Mouse (Mus musculus) stomach, postnatal 0 days (tissue): ENCODE measurements at regions not wholly inside any gene's neighbourhood (a gene's known extent, or its start where the extent isn't known, plus 50 kb on each side); places are given as distances from the start of the nearest gene placed in this dataset.

Source experiments
- ATAC-seq: fragments of 200-750 bp; cut with Nextera tagmentation; 2 replicates; pipeline ENCODE4 v1.8.0; 2017; ENCODE audit not compliant: low FRiP score, low TSS enrichment
- DNase-seq: peaks from one replicate; pipeline ENCODE4 v3.0.0-alpha.2; 2016; ENCODE audit warnings: low spot score
- H3K27ac ChIP-seq: fragments of 300-500 bp; sonication (generic); replicated peaks from 2 replicates; pipeline ENCODE4 v1.5.1; 2014; ENCODE audit warnings: mild to moderate bottlenecking, control low read depth
- H3K27me3 ChIP-seq: fragments of 300-500 bp; sonication (generic); 2 replicates; pipeline ENCODE4 v1.6.1; 2014; ENCODE audit warnings: low read length; ENCODE audit not compliant: control insufficient read depth, insufficient read depth
- H3K36me3 ChIP-seq: fragments of 300-500 bp; sonication (generic); 2 replicates; pipeline ENCODE4 v1.6.1; 2014; ENCODE audit warnings: low read length, mixed read lengths; ENCODE audit not compliant: control insufficient read depth, insufficient read depth
- H3K4me1 ChIP-seq: fragments of 300-500 bp; sonication (generic); replicated peaks from 2 replicates; pipeline ENCODE4 v1.6.1; 2014; ENCODE audit warnings: antibody characterized with exemption; ENCODE audit not compliant: control insufficient read depth, insufficient read depth
- H3K4me2 ChIP-seq: fragments of 300-500 bp; sonication (generic); replicated peaks from 2 replicates; pipeline ENCODE4 v1.6.1; 2014; ENCODE audit warnings: low read depth, mild to moderate bottlenecking, control low read depth, moderate library complexity
- H3K4me3 ChIP-seq: fragments of 300-500 bp; sonication (generic); 2 replicates; pipeline ENCODE4 v1.5.1; 2014; ENCODE audit warnings: low read depth, low read length, control low read depth
- H3K9ac ChIP-seq: fragments of 300-500 bp; sonication (generic); 2 replicates; pipeline ENCODE4 v1.6.1; 2014; ENCODE audit warnings: mild to moderate bottlenecking, low read length, control low read depth, mixed read lengths
- H3K9me3 ChIP-seq: fragments of 300-500 bp; sonication (generic); 2 replicates; pipeline ENCODE4 v1.6.1; 2016; ENCODE audit warnings: low read length; ENCODE audit not compliant: control insufficient read depth
- CTCF ChIP-seq: IDR thresholded peaks from 2 replicates; pipeline ENCODE4 v1.5.1; 2016; ENCODE audit warnings: antibody characterized with exemption, low read depth, mild to moderate bottlenecking, moderate library complexity
- EP300 ChIP-seq: optimal IDR thresholded peaks from 2 replicates; pipeline ENCODE3; 2016; ENCODE audit warnings: antibody characterized with exemption
- WGBS: fragments of 180-500 bp; shearing (Covaris S2); extraction: QIAGEN DNeasy Blood & Tissue Kit; methylation state at CpG from one replicate; pipeline ENCODE4 v1.1.7; 2014; 5-methylcytosine and 5-hydroxymethylcytosine counted together

DNA sequence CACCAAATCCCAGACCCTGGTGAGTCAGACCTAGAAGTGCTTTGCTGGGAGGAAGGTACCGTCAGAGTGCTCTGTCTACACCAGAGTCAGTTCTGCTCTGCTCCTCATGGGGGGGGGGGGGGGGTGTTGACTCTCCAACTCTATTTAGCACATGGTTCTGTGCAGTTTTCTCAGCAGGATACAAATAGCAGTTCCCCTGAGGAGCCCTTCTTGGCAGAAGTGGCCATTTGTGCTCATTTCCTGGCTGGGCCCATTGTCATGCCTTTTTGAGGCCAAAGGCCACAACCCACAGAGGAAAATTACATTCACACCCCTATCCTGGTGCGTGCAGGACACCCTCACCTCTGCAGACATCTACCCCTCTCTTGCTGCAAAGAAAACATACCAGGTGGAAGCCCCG, 118.3 kb downstream of the Psmg1 start:
- TF ChIP-seq CTCF (no peak), EP300 (no peak)
- Histone ChIP-seq H3K4me2 (no peak overlapping the region), H3K4me1 (no peaks in the 10 kb centered on the region), H3K27ac (no peak overlapping the region), H3K9ac (no peak overlapping the region), H3K4me3 (no peak overlapping the region), H3K27me3 (no peaks in the 10 kb centered on the region), H3K9me3 (no peaks in the 10 kb centered on the region), H3K36me3 (no peaks in the 10 kb centered on the region)
- 55% methylated on average over 3 of the region's 3 CpGs for WGBS
- no peak; the same call in 1 of the 2 replicates for ATAC-seq
- DNase-seq = no peak

DNA sequence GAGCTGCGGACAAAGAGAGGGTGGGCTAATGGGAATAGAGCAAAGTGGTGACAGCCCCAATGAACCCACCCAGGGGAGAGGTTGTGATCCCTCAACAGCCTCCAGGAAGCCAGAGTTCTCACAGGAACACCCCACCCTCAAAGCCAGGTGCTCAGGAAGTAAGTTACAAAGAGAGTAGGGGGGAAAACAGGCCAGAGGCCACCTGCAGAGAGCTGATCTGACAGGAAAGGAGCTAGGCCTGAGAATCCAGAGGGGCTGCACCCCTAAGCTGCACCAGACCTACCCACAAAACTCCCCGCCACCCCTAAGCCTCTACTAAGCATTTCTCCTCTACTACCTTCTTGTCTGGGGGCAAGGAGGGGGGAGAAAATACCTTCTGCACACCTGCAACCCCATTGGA, 120.5 kb downstream of the Psmg1 start:
- H3K27me3 ChIP-seq = no peaks in the 10 kb centered on the region
- ATAC-seq (no peak), DNase-seq (no peak)
- TF ChIP-seq CTCF (no peak), EP300 (no peak)
- H3K9ac ChIP-seq = no peak overlapping the region
- H3K4me1 ChIP-seq = no peaks in the 10 kb centered on the region
- H3K4me3 ChIP-seq = no peak overlapping the region
- 69% methylated on average over 2 of the region's 2 CpGs for WGBS
- H3K4me2 ChIP-seq = no peak overlapping the region
- no peaks in the 10 kb centered on the region for H3K36me3 ChIP-seq
- H3K9me3 ChIP-seq = no peaks in the 10 kb centered on the region
- no peak overlapping the region for H3K27ac ChIP-seq

DNA sequence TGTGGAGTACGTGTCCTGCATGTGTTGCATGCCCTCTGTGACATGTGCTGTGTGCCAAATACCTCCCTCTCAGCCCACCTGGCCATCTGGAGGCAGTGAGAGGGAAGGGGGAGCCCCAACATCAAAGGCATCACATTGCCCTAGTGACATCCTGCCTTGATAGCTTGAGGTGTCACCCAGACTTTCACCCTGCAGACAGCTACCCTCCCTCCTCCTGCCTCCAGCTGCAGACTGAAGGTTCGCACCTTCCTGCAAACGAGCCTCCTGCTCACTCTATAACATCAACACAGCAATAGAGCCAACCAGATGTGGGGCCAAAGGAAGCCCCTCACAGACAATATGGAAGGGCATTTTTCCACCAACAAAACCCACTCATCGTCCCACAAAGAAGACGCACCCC, 121.3 kb downstream of the Psmg1 start:
- TF ChIP-seq CTCF = no peak
- no peak for TF ChIP-seq EP300
- Histone ChIP-seq H3K36me3 (no peaks in the 10 kb centered on the region), H3K27ac (no peak overlapping the region), H3K9ac (no peak overlapping the region), H3K9me3 (no peaks in the 10 kb centered on the region), H3K4me3 (no peak overlapping the region), H3K4me2 (no peak overlapping the region), H3K27me3 (no peaks in the 10 kb centered on the region), H3K4me1 (no peaks in the 10 kb centered on the region)
- no peak for ATAC-seq
- WGBS = 55% methylated on average over 5 of the region's 5 CpGs
- DNase-seq = no peak

DNA sequence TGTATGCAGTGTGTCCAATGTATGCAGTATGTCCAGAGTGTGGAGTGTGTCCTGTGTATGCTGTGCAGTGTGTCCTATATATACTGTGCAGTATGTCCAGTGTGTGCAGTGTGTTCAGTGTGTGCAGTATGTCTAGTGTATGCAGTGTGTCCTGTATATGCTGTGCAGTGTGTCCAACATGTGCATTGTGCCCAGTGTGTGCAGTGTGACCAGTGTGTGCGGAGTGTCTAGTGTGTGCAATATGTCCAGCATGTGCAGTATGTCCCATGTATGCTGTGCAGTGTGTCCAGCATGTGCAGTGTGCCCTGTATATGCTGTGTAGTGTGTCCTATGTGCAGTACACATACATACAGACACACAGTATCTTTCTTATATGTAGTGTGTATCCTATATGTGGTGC, 121.9 kb downstream of the Psmg1 start:
- no peaks in the 10 kb centered on the region for H3K9me3 ChIP-seq
- no peak for DNase-seq
- no peak overlapping the region for H3K4me2 ChIP-seq
- H3K4me3 ChIP-seq = no peak overlapping the region
- no peaks in the 10 kb centered on the region for H3K27me3 ChIP-seq
- H3K27ac ChIP-seq = no peak overlapping the region
- H3K4me1 ChIP-seq = no peaks in the 10 kb centered on the region
- TF ChIP-seq CTCF = no peak
- no peak for TF ChIP-seq EP300
- no peak overlapping the region for H3K9ac ChIP-seq
- ATAC-seq = no peak
- 96% methylated on average over 1 of the region's 1 CpGs for WGBS
- H3K36me3 ChIP-seq = no peaks in the 10 kb centered on the region

DNA sequence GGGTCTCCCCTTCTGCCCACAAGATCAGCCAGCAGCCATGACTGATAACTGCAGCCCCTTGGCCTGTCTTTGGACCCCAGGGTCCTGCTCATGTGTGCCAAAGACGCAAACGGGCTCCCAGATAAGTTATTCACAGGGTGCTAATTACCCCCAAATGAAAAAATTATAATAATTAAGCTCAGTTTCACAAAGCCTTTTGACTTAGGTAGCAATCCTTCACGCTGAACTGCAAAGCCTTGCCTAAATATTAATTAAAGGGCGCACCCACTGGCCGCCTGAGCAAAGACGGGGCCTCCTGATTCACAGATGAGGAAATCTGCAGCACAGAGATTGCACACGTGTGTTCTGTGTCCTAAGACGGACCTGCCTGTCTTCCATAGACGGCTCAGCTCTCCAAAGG, 123.2 kb downstream of the Psmg1 start:
- TF ChIP-seq EP300 (no peak), CTCF (0 out of 2 replicates have a peak, but pooled peaks have one; percentile 9)
- no peak overlapping the region for H3K27ac ChIP-seq
- ATAC-seq (no peak), DNase-seq (no peak)
- no peaks in the 10 kb centered on the region for H3K4me1 ChIP-seq
- no peaks in the 10 kb centered on the region for H3K27me3 ChIP-seq
- WGBS = 69% methylated on average over 9 of the region's 9 CpGs
- H3K4me2 ChIP-seq = no peak overlapping the region
- no peaks in the 10 kb centered on the region for H3K36me3 ChIP-seq
- no peak overlapping the region for H3K9ac ChIP-seq
- no peak overlapping the region for H3K4me3 ChIP-seq
- H3K9me3 ChIP-seq = no peaks in the 10 kb centered on the region

DNA sequence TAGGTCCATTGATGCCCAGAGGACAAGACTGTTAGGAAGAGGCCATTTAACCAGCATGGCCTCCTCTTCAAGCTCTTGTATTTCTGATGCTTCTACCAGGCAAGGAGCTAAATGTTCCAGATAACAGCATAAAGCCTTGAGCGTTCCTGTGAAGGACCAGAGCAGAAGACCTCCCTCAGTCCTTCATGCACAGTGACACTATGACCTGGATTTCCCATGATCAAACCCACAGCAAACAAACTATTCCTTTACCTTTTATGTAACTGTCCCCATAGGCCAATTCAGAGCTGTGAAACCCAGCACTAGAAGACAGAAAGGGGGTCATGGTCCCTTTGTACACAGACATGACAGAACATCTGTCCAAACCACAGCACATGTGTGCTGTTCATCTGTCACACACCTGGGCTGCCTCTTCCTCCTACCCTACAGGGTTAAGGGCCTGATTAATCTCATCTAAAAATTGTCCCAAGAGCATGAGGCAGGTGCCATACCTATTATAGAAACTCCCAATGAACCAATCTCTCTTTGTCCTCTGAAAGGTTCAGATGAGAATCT, 123.8 kb downstream of the Psmg1 start:
- TF ChIP-seq CTCF (no peak), EP300 (no peak)
- no peaks in the 10 kb centered on the region for H3K4me1 ChIP-seq
- H3K27ac ChIP-seq = no peak overlapping the region
- H3K27me3 ChIP-seq = no peaks in the 10 kb centered on the region
- no peaks in the 10 kb centered on the region for H3K36me3 ChIP-seq
- 90% methylated on average over 1 of the region's 1 CpGs for WGBS
- no peak for ATAC-seq
- DNase-seq = no peak
- no peak overlapping the region for H3K4me3 ChIP-seq
- H3K4me2 ChIP-seq = no peak overlapping the region
- H3K9me3 ChIP-seq = no peaks in the 10 kb centered on the region
- no peak overlapping the region for H3K9ac ChIP-seq
